Mouse (Mus musculus) thymus, postnatal 0 days (tissue): ENCODE results near the gene Hcls1. TPM values are rescaled to one million over a fixed set of nuclear protein-coding genes. Genes with fewer than 3 reads are reported as not detected.

ENCODE experiments used
- DNase-seq: peaks from one replicate; pipeline ENCODE4 v3.0.0-alpha.2; 2015; ENCODE audit warnings: low spot score
- polyA plus RNA-seq: library from polyadenylated mRNA; unstranded; fragments of >200 nt; fragmentation: Nextera tagmentation; extraction: Ambion mirVana; gene quantifications from 2 replicates; pipeline ENCODE4 v1.2.1, GENCODE M21; 2015

Gene Hcls1
- polyA plus RNA-seq, result 144 and 146 TPM in 2 replicates

GRCm38 (mm10) chr16:36934841-36935620, at the start of gene Hcls1:
Gene Hcls1 (plus strand): TSS chr16:36934983.
- peak; percentile 90 for DNase-seq

- DNase-seq, result no peak
Observed at GRCm38 (mm10) chr16:36885912-36886311, 48.9 kb upstream of the Hcls1 start.

GRCm38 (mm10) chr16:36887546-36887945, 47.2 kb upstream of the Hcls1 start:
- DNase-seq, result no peak

GRCm38 (mm10) chr16:36890559-36890958, 44.2 kb upstream of the Hcls1 start:
- no peak for DNase-seq

- DNase-seq, result no peak
Observed at GRCm38 (mm10) chr16:36891415-36891814, 43.4 kb upstream of the Hcls1 start.

GRCm38 (mm10) chr16:36893317-36893716, 41.5 kb upstream of the Hcls1 start:
- no peak for DNase-seq

- DNase-seq, result no peak
Observed at GRCm38 (mm10) chr16:36896712-36897111, 38.1 kb upstream of the Hcls1 start.

- DNase-seq, result no peak
Observed at GRCm38 (mm10) chr16:36903156-36903555, 31.6 kb upstream of the Hcls1 start.

- DNase-seq, result no peak
Observed at GRCm38 (mm10) chr16:36911909-36912308, 22.9 kb upstream of the Hcls1 start.

- DNase-seq, result no peak
Observed at GRCm38 (mm10) chr16:36912311-36912710, 22.5 kb upstream of the Hcls1 start.

- no peak for DNase-seq
Observed at GRCm38 (mm10) chr16:36914195-36914594, 20.6 kb upstream of the Hcls1 start.

GRCm38 (mm10) chr16:36918505-36918904, 16.3 kb upstream of the Hcls1 start:
- no peak for DNase-seq

- no peak for DNase-seq
Observed at GRCm38 (mm10) chr16:36920410-36920809, 14.4 kb upstream of the Hcls1 start.

GRCm38 (mm10) chr16:36921067-36921613, 13.6 kb upstream of the Hcls1 start:
- no peak for DNase-seq

GRCm38 (mm10) chr16:36921980-36922379, 12.8 kb upstream of the Hcls1 start:
- DNase-seq, result peak; percentile 43

GRCm38 (mm10) chr16:36924312-36924711, 10.5 kb upstream of the Hcls1 start:
- no peak for DNase-seq

- DNase-seq, result no peak
Observed at GRCm38 (mm10) chr16:36925351-36925750, 9.4 kb upstream of the Hcls1 start.

- no peak for DNase-seq
Observed at GRCm38 (mm10) chr16:36925797-36926196, 9.0 kb upstream of the Hcls1 start.

- no peak for DNase-seq
Observed at GRCm38 (mm10) chr16:36926514-36927447, 8.0 kb upstream of the Hcls1 start.

GRCm38 (mm10) chr16:36927495-36928105, 7.2 kb upstream of the Hcls1 start:
- DNase-seq, result peak; percentile 54

GRCm38 (mm10) chr16:36928106-36928500, 6.7 kb upstream of the Hcls1 start:
- DNase-seq, result no peak
